Mouse (Mus musculus) midbrain, embryonic 12.5 days (tissue): ENCODE results near the gene Slc9a7. TPM values are rescaled to one million over a fixed set of nuclear protein-coding genes. Genes with fewer than 3 reads are reported as not detected.

Source experiments
- ATAC-seq: fragments of 200-750 bp; cut with Nextera tagmentation; 2 replicates; pipeline ENCODE4 v1.8.0; 2017; ENCODE audit warnings: low read depth, moderate TSS enrichment, moderate library complexity; ENCODE audit not compliant: low FRiP score
- H3K27ac ChIP-seq: fragments of 300-500 bp; sonication (generic); replicated peaks from 2 replicates; pipeline ENCODE4 v1.5.1; 2016; ENCODE audit warnings: mild to moderate bottlenecking
- H3K27me3 ChIP-seq: fragments of 300-500 bp; sonication (generic); 2 replicates; pipeline ENCODE4 v1.6.1; 2016; ENCODE audit warnings: mild to moderate bottlenecking
- H3K36me3 ChIP-seq: fragments of 300-500 bp; sonication (generic); 2 replicates; pipeline ENCODE4 v1.6.1; 2016
- H3K4me1 ChIP-seq: fragments of 300-500 bp; sonication (generic); 2 replicates; pipeline ENCODE4 v1.6.1; 2016
- H3K4me2 ChIP-seq: fragments of 300-500 bp; sonication (generic); replicated peaks from 2 replicates; pipeline ENCODE4 v1.6.1; 2016; ENCODE audit warnings: mild to moderate bottlenecking, moderate library complexity
- H3K4me3 ChIP-seq: fragments of 300-500 bp; sonication (generic); 2 replicates; pipeline ENCODE4 v1.5.1; 2016; ENCODE audit warnings: mild to moderate bottlenecking
- H3K9ac ChIP-seq: fragments of 300-500 bp; sonication (generic); replicated peaks from 2 replicates; pipeline ENCODE4 v1.6.1; 2016; ENCODE audit warnings: mild to moderate bottlenecking, moderate library complexity
- H3K9me3 ChIP-seq: fragments of 300-500 bp; sonication (generic); 2 replicates; pipeline ENCODE4 v1.6.1; 2016; ENCODE audit warnings: mild to moderate bottlenecking
- WGBS: fragments of 180-500 bp; shearing (Covaris S2); methylation state at CpG from one replicate; pipeline ENCODE4 v1.1.7; 2016; 5-methylcytosine and 5-hydroxymethylcytosine counted together
- polyA plus RNA-seq: library from polyadenylated mRNA; unstranded; fragments of >200 nt; fragmentation: Nextera tagmentation; extraction: Ambion mirVana; gene quantifications from 2 replicates; pipeline ENCODE4 v1.2.1, GENCODE M21; 2016

Gene Slc9a7
- polyA plus RNA-seq, 1 experiment from 2014 or later = 2.2 TPM

DNA sequence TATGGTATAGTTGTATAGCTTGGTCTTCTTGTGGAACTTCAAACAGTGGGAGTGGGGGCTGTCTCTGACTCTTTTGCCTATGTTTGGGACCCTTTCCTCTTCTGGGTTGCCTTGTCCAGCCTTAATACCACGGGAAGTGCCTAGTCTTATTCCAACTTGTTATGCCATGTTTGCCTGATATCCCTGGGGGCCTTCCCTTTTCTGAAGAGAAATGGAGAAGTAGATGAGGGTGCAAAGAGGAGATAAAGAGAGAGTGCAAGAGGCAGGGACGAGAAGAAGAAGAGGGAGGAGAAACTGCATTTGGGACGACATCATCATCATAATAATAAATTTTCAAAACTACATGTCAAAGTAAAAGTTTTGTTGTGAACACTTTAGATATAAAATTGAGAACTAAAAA lies 21.6 kb downstream of the Slc9a7 start:
- Histone ChIP-seq H3K4me3 (no peak overlapping the region), H3K27me3 (no peaks in the 10 kb centered on the region), H3K4me2 (no peak overlapping the region), H3K36me3 (no peaks in the 10 kb centered on the region), H3K9me3 (no peaks in the 10 kb centered on the region), H3K9ac (no peak overlapping the region), H3K4me1 (no peaks in the 10 kb centered on the region), H3K27ac (no peak overlapping the region)
- ATAC-seq = no peak
- WGBS = 87% methylated on average over 3 of the region's 3 CpGs

DNA sequence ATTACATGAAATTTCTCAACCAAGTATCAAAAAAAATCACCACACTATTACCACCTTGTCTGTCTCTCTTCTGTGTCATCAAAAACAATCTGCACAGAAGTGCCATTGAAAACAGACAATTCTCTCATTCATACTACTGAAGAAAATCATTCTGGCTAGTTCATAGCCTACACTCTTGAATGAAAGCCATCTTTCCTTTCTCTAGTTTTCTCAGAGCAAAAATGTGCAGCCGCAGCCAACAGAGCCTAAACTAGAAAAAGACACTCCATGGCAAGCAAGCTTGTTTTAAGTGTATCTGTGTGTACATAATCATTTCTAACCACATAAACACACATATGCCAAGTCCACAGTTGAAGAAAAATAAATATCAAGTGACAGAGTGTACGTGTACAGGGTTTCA lies 27.2 kb downstream of the Slc9a7 start:
- 85% methylated on average over 2 of the region's 2 CpGs for WGBS
- Histone ChIP-seq H3K4me3 (no peak overlapping the region), H3K27ac (no peak overlapping the region), H3K27me3 (no peaks in the 10 kb centered on the region), H3K9ac (no peak overlapping the region), H3K4me1 (no peaks in the 10 kb centered on the region), H3K9me3 (no peaks in the 10 kb centered on the region), H3K4me2 (no peak overlapping the region), H3K36me3 (no peaks in the 10 kb centered on the region)
- no peak for ATAC-seq

- no peaks in the 10 kb centered on the region for H3K27me3 ChIP-seq
- no peak overlapping the region for H3K9ac ChIP-seq
- no peak overlapping the region for H3K4me2 ChIP-seq
- H3K36me3 ChIP-seq = no peaks in the 10 kb centered on the region
- no peak for ATAC-seq
- no peaks in the 10 kb centered on the region for H3K4me1 ChIP-seq
- no peak overlapping the region for H3K4me3 ChIP-seq
- no peaks in the 10 kb centered on the region for H3K9me3 ChIP-seq
- H3K27ac ChIP-seq = no peak overlapping the region
These were observed 63.5 kb downstream of the Slc9a7 start for GRCm38 (mm10) chrX:20228102-20228501.

DNA sequence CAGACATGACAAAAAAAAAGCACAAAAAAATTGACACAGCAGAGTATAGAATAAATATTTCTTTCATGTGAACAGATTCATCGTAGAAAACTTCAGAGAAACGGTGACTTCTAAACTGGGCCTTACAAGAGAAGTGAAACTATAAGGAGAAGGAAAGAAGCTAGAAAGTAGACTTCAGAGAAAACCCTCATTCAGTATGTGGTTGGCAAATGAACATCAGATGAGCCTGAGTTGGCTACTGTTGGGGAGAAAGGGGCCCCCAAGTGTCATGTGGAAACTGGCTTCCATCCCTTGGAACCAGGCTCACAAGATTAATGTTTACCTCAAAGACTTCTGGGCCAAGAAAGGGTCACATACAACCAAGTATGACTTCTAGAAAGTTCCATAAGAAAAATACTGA lies 70.1 kb downstream of the Slc9a7 start:
- WGBS = 98% methylated on average over 2 of the region's 2 CpGs
- H3K9ac ChIP-seq = no peak overlapping the region
- ATAC-seq = no peak

GRCm38 (mm10) chrX:20185616-20186015 lies 106.0 kb downstream of the Slc9a7 start:
- Histone ChIP-seq H3K9me3 (no peaks in the 10 kb centered on the region), H3K36me3 (no peaks in the 10 kb centered on the region), H3K4me1 (no peaks in the 10 kb centered on the region), H3K4me2 (no peak overlapping the region), H3K27ac (no peak overlapping the region), H3K4me3 (no peak overlapping the region), H3K9ac (no peak overlapping the region), H3K27me3 (no peaks in the 10 kb centered on the region)
- no peak for ATAC-seq
- 66% methylated on average over 3 of the region's 3 CpGs for WGBS

More for the DNA sequence above, 70.1 kb downstream of the Slc9a7 start:
- Histone ChIP-seq H3K9me3 (no peaks in the 10 kb centered on the region), H3K27ac (no peak overlapping the region), H3K4me3 (no peak overlapping the region), H3K27me3 (no peaks in the 10 kb centered on the region), H3K4me1 (no peaks in the 10 kb centered on the region), H3K4me2 (no peak overlapping the region), H3K36me3 (no peaks in the 10 kb centered on the region)

DNA sequence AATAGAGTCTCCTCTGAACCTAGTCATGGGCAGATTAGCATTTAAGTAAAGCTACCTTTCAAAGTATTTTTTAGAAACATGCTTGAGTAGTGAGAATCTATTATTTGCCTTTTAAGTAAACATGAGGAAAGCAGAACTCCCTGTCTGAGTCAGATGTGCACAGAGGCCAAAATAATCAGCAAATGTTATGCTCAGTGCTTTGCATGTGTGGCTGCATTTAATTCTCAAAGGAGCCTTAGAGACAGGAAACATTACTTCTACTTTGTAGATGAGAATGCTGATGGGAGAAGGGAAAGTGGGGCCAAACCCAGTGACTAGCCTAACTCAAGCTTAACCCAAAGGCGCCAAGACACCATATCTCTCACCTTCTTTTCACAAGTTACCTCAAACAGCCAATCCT lies 114.8 kb downstream of the Slc9a7 start:
- ATAC-seq = no peak
- no peaks in the 10 kb centered on the region for H3K36me3 ChIP-seq
- no peak overlapping the region for H3K4me2 ChIP-seq
- no peaks in the 10 kb centered on the region for H3K9me3 ChIP-seq
- no peak overlapping the region for H3K27ac ChIP-seq
- WGBS = 70% methylated on average over 1 of the region's 1 CpGs
- H3K27me3 ChIP-seq = no peaks in the 10 kb centered on the region
- H3K4me3 ChIP-seq = no peak overlapping the region
- H3K9ac ChIP-seq = no peak overlapping the region
- H3K4me1 ChIP-seq = no peaks in the 10 kb centered on the region

GRCm38 (mm10) chrX:20168430-20168829 lies 123.2 kb downstream of the Slc9a7 start:
- Histone ChIP-seq H3K9ac (no peak overlapping the region), H3K4me3 (no peak overlapping the region), H3K4me1 (no peaks in the 10 kb centered on the region), H3K4me2 (no peak overlapping the region), H3K27me3 (no peaks in the 10 kb centered on the region), H3K27ac (no peak overlapping the region), H3K36me3 (no peaks in the 10 kb centered on the region), H3K9me3 (no peaks in the 10 kb centered on the region)
- no peak for ATAC-seq

GRCm38 (mm10) chrX:20164984-20165383 lies 126.6 kb downstream of the Slc9a7 start:
- Histone ChIP-seq H3K4me3 (no peak overlapping the region), H3K27me3 (no peaks in the 10 kb centered on the region), H3K9ac (no peak overlapping the region), H3K4me2 (no peak overlapping the region), H3K4me1 (no peaks in the 10 kb centered on the region), H3K36me3 (no peaks in the 10 kb centered on the region), H3K9me3 (no peaks in the 10 kb centered on the region), H3K27ac (no peak overlapping the region)
- 83% methylated on average over 3 of the region's 3 CpGs for WGBS
- ATAC-seq = no peak

GRCm38 (mm10) chrX:20162322-20162711 lies 129.3 kb downstream of the Slc9a7 start:
- Histone ChIP-seq H3K4me1 (no peaks in the 10 kb centered on the region), H3K27ac (no peak overlapping the region), H3K36me3 (no peaks in the 10 kb centered on the region), H3K9me3 (no peaks in the 10 kb centered on the region), H3K9ac (no peak overlapping the region), H3K27me3 (no peaks in the 10 kb centered on the region), H3K4me2 (no peak overlapping the region), H3K4me3 (no peak overlapping the region)
- peak; percentile 68 for ATAC-seq
- 7% methylated on average over 3 of the region's 4 CpGs for WGBS

DNA sequence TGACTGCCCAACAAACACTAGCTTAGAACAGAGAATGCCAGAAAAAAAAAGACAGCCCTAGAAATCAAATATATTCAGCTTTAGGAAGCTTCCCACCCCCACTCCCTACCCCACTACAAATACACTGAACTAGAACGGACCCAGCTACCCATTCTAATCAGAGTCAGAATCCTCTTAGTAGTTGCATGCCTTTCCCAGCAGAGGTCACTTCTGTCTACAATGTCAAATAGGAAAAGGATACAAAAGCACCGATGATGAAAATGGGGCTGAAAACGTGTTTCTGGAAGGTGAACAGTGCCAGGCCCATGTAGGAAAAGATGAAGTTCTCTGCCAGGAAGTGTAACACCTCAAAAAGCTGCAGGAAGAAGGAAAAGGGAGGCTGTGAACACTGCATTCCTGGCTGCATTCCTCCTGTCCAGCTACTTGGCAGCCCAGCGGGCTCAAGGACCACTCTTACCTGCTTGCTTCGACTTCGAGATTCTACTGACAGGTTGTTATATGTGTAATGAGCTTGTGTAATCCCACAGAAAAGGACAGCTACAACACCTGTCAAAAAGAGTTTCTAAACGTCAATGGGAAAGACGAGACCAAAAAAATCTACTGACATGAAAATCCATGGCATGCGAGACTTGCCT lies 129.8 kb downstream of the Slc9a7 start:
- H3K36me3 ChIP-seq = no peaks in the 10 kb centered on the region
- H3K9ac ChIP-seq = no peak overlapping the region
- WGBS = 61% methylated on average over 9 of the region's 9 CpGs
- no peaks in the 10 kb centered on the region for H3K27me3 ChIP-seq
- H3K9me3 ChIP-seq = no peaks in the 10 kb centered on the region
- H3K4me3 ChIP-seq = no peak overlapping the region
- H3K4me1 ChIP-seq = no peaks in the 10 kb centered on the region
- no peak overlapping the region for H3K27ac ChIP-seq
- no peak overlapping the region for H3K4me2 ChIP-seq
- no peak for ATAC-seq

GRCm38 (mm10) chrX:20160301-20160700 lies 131.3 kb downstream of the Slc9a7 start:
- H3K36me3 ChIP-seq = no peaks in the 10 kb centered on the region
- no peaks in the 10 kb centered on the region for H3K4me1 ChIP-seq
- H3K9me3 ChIP-seq = no peaks in the 10 kb centered on the region
- ATAC-seq = no peak
- 69% methylated on average over 1 of the region's 1 CpGs for WGBS
- no peak overlapping the region for H3K9ac ChIP-seq
- H3K4me3 ChIP-seq = no peak overlapping the region
- H3K27me3 ChIP-seq = no peaks in the 10 kb centered on the region
- H3K27ac ChIP-seq = no peak overlapping the region
- H3K4me2 ChIP-seq = no peak overlapping the region

DNA sequence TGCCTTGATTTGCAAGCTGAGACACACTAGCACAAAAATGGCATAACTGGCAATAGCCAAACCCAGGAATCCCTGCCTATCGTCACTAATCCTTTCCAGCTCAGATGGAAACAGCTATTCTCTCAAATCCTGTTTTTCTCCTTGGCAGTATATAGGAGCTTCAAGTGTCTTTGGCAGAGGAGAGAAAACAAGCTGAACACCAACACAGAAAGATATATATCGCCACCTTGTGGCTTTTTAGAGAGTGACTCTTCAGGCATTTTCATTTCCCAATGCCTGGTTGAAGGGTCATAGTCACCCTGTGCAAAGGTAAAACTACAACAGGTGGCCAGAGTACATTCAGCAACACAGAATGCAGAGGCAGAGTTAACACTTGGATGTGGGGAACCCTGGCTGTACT lies 134.1 kb downstream of the Slc9a7 start:
- Histone ChIP-seq H3K4me1 (no peaks in the 10 kb centered on the region), H3K27ac (no peak overlapping the region), H3K36me3 (no peaks in the 10 kb centered on the region), H3K9ac (no peak overlapping the region), H3K27me3 (no peaks in the 10 kb centered on the region), H3K4me3 (no peak overlapping the region), H3K9me3 (no peaks in the 10 kb centered on the region), H3K4me2 (no peak overlapping the region)
- no peak for ATAC-seq
- 14% methylated on average over 2 of the region's 2 CpGs for WGBS

GRCm38 (mm10) chrX:20129466-20129865 lies 162.1 kb downstream of the Slc9a7 start:
- WGBS = 80% methylated on average over 1 of the region's 1 CpGs
- Histone ChIP-seq H3K36me3 (no peaks in the 10 kb centered on the region), H3K4me3 (no peak overlapping the region), H3K4me1 (no peaks in the 10 kb centered on the region), H3K9ac (no peak overlapping the region), H3K4me2 (no peak overlapping the region), H3K27ac (no peak overlapping the region), H3K27me3 (no peaks in the 10 kb centered on the region), H3K9me3 (no peaks in the 10 kb centered on the region)
- ATAC-seq = no peak
